Mouse (Mus musculus): ENCODE measurements around the gene Vmn1r113. TPM values are rescaled to one million over a fixed set of nuclear protein-coding genes. Genes with fewer than 3 reads are reported as not detected.
"Not testable (repeated sequence)": the region's sequence is repeated elsewhere in the genome, so short reads cannot be mapped to it uniquely, and the experiment has no call there.

Gene Vmn1r113
- polyA plus RNA-seq (2015; fragmentation: Nextera tagmentation; extraction: Ambion mirVana), result not detected in 2 replicates

GRCm38 (mm10) chr7:20786985-20787384, at the start of gene Vmn1r113:
TSS of gene Vmn1r113 (plus strand) at chr7:20787285.
- not testable (repeated sequence) for H3K4me1 ChIP-seq; H3K36me3 ChIP-seq; H3K9ac ChIP-seq; H3K4me2 ChIP-seq; H3K27ac ChIP-seq; H3K27me3 ChIP-seq (replicated peaks); ATAC-seq (ENCODE audit: insufficient read depth, low FRiP score, low read depth); H3K4me3 ChIP-seq (replicated peaks); H3K9me3 ChIP-seq
- 60% methylated on average over 2 of the region's 2 CpGs for WGBS

DNA sequence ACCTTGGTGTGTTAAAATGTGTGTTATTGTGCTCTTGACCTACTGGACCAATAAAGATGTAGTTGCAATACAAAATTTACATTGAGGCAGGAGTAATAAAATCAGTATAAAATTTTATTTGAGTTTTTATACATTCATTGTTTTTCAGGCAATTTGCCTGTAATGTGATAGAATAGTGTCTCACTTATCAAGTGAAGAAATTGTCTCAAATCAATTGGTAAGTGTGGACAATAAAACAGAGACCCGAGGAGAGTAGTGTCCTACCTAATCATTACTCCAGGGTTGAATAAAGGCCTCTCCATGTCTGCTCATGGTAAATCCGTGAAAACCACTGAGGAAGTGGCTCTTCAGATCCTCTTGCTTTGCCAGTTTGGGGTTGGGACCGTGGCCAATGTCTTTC, 16.2 kb upstream of the Vmn1r113 start, which contains the start of gene Vmn1r112:
Gene Vmn1r112, plus strand, starts transcription at position 301 of the 400 bp plus-strand sequence.
- H3K27ac ChIP-seq; H3K36me3 ChIP-seq; H3K27me3 ChIP-seq (replicated peaks); H3K4me1 ChIP-seq; H3K9ac ChIP-seq; ATAC-seq (ENCODE audit: insufficient read depth, low FRiP score, low read depth); H3K4me3 ChIP-seq (replicated peaks); H3K4me2 ChIP-seq; H3K9me3 ChIP-seq: not testable (repeated sequence)
- WGBS, result no CpG with 5 or more reads among the region's 3 CpGs

GRCm38 (mm10) chr7:20812086-20812485, 25.0 kb downstream of the Vmn1r113 start, which contains the start of gene Vmn1r114:
TSS of gene Vmn1r114 (minus strand) at chr7:20812186.
- WGBS, result no CpG with 5 or more reads among the region's 5 CpGs
- not testable (repeated sequence) for H3K27ac ChIP-seq; H3K4me2 ChIP-seq; H3K4me1 ChIP-seq; H3K9me3 ChIP-seq; ATAC-seq (ENCODE audit: insufficient read depth, low FRiP score, low read depth); H3K36me3 ChIP-seq; H3K4me3 ChIP-seq (replicated peaks); H3K9ac ChIP-seq; H3K27me3 ChIP-seq (replicated peaks)

Other genes with a start within 250 kb of the Vmn1r113 start
- gene Gm5726, start 241.5 kb upstream of the Vmn1r113 start, polyA plus RNA-seq (2015; fragmentation: Nextera tagmentation; extraction: Ambion mirVana), result not detected in 2 replicates
- not detected in 2 replicates for gene Gm4141, start 211.0 kb upstream of the Vmn1r113 start, polyA plus RNA-seq (2015; fragmentation: Nextera tagmentation; extraction: Ambion mirVana)
- gene Gm4513, start 188.3 kb upstream of the Vmn1r113 start, polyA plus RNA-seq (2015; fragmentation: Nextera tagmentation; extraction: Ambion mirVana), result not detected in 2 replicates
- gene Vmn1r107, start 118.4 kb upstream of the Vmn1r113 start, polyA plus RNA-seq (2015; fragmentation: Nextera tagmentation; extraction: Ambion mirVana), result not detected in 2 replicates
- not detected in 2 replicates for gene Vmn1r111, start 84.1 kb upstream of the Vmn1r113 start, polyA plus RNA-seq (2015; fragmentation: Nextera tagmentation; extraction: Ambion mirVana)
- not detected in 2 replicates for gene Gm10668, start 56.7 kb upstream of the Vmn1r113 start, polyA plus RNA-seq (2015; fragmentation: Nextera tagmentation; extraction: Ambion mirVana)
- gene Vmn1r112, start 16.1 kb upstream of the Vmn1r113 start, polyA plus RNA-seq (2015; fragmentation: Nextera tagmentation; extraction: Ambion mirVana), result not detected in 2 replicates
- gene Vmn1r114, start 24.9 kb downstream of the Vmn1r113 start, polyA plus RNA-seq (2015; fragmentation: Nextera tagmentation; extraction: Ambion mirVana), result not detected in 2 replicates
- gene Vmn1r115, start 57.7 kb downstream of the Vmn1r113 start, polyA plus RNA-seq (2015; fragmentation: Nextera tagmentation; extraction: Ambion mirVana), result not detected in 2 replicates
- not detected in 2 replicates for gene Vmn1r116, start 85.0 kb downstream of the Vmn1r113 start, polyA plus RNA-seq (2015; fragmentation: Nextera tagmentation; extraction: Ambion mirVana)
- not detected in 2 replicates for gene Vmn1r117, start 96.8 kb downstream of the Vmn1r113 start, polyA plus RNA-seq (2015; fragmentation: Nextera tagmentation; extraction: Ambion mirVana)
- not detected in 2 replicates for gene Vmn1r118, start 125.1 kb downstream of the Vmn1r113 start, polyA plus RNA-seq (2015; fragmentation: Nextera tagmentation; extraction: Ambion mirVana)
- not detected in 2 replicates for gene Vmn1r119, start 225.2 kb downstream of the Vmn1r113 start, polyA plus RNA-seq (2015; fragmentation: Nextera tagmentation; extraction: Ambion mirVana)